Mouse (Mus musculus): ENCODE results near the gene 7530416G11Rik.

The 7530416G11Rik gene

DNA sequence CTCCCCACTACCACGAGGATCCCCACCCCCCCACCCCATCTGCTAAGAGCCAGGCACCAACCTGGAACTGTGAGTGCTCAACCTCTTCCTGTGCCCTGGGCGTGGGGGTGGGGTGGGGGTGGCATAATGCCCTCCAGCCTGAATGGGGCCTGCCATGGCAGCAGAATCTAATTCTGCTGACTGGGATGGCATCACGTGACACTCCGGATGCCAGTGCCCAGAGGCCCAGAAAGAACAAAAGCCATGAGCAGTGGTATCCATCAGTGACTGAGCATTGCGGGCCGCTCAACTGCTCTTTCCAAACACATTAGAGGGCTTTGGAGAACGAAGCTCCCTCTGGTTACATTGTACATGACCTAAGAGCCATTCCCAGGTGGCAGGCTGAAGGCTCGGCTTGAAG is at the start of gene 7530416G11Rik:
7530416G11Rik (minus strand) TSS at position 101 of the 400 bp plus-strand sequence.
- no peak for DNase-seq (ENCODE audit: low spot score)

DNA sequence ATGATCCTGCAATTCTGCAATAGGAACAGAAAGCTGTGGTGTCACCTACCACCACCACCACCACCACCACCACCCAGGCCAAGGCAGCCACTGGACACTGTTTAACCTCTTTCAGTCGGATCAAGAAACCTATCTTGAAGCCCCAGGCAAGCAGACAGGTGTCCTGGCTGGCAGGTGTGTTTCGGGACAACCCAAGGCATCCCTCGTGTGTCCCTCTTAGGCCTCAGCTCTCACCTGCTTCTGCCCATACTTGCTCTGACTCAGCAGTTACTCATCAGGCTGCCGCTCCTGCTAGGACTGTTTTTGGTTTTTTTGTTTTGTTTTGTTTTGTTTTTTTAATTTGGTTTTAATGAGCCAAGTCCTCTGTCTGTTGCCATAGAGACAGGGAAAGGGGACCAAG is 43.5 kb upstream of the 7530416G11Rik start:
- no peak for DNase-seq (ENCODE audit: low spot score)

DNA sequence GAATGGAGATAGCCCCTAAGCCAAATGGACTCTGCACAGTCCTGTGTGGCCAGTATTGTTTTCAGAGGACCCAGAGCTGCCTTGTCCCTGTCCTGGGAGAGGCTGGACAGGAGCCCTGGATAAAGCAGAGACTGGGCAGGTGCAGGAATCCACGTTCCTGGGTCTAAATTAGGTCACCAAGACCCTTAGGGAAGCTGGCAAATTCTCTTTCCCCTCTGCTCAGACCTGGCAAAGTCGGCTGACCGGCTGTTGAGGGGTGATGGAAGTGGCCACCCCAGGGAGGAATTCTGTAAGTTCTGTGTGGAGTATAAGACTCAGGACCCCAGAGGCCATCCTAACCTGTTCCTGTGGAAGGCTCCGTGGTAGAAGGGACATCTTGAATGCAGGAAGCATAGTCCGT is 42.3 kb upstream of the 7530416G11Rik start:
- no peak for DNase-seq (ENCODE audit: low spot score)

DNA sequence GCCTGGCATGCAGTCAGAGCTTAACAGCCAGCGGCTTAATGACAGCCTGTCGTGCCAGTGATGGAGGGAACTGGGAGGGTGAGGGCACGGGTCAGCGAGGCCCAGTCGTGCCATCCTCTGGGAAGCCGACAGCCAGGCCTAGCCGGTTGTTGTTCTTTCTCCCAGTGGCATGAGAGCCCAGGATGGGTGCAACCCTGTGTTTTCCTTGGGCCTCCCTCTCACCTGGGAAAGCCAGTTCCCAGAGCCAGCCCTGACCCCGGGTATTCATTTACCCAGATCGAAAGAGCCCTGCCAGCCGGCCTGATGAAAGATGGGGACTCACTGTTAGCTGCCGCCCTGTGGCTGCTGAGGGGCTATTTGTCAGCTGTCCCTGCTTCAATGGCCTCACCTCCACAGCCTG is 35.1 kb upstream of the 7530416G11Rik start:
- DNase-seq (ENCODE audit: low spot score): no peak

DNA sequence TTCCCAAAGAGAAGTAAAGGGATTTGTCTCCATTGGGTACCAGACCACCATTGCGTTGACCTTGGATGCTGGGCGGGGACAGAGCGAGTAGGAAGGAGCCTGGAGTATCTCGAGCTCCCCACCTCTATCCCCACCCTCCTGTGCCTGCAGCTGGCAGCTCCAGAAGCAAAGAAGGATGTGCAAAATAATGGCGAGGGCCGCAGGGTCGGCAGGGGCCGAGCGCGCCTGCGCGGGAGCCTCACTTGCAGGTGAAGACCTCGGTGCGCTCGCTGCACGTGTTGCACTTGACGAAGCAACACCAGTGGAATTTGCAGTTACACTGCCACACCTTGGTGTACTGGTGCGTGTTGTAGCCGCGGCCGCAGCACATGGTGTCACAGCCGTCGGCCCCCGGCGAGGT is 34.1 kb upstream of the 7530416G11Rik start:
- no peak for DNase-seq (ENCODE audit: low spot score)

DNA sequence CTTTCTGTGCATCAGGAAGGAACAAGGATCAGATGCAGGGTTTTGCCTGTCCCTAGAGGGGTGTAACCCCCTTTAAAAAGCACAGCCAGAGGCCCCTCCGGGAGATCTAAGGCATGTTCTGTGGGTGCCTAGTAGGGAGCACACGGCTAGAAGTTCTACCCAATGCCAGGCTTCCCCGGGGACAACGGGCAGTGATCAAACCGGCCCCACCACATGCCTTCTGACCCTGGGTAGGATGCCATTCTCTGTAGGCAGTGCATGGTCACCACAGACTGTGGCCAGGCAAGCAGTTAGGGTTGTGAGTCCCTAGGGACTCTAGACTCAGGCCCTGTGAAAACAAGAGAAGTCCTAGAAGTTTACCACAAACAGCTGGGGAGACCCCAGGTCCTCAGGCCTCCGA is 31.6 kb upstream of the 7530416G11Rik start:
- DNase-seq (ENCODE audit: low spot score): no peak

DNA sequence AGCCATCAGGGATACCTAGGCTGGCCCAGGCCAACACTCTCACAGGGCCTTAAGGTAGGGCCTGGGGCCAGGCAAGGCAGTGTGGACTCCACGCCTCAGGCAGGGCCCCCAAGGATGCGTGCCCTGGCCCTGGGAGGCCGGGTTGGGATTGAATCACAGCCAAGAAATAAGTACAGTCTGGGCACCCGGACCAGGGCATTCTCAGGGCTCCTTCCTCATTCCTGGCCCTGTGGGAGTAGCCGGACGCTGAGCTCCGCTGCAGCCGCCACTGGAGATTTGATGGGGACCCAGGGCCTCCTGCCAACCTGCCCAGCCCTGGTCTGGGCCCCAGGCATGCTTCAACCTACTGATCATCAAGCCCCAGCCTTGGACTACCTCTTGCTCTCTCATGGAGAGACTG is 31.2 kb upstream of the 7530416G11Rik start:
- DNase-seq (ENCODE audit: low spot score): peak; percentile 48

DNA sequence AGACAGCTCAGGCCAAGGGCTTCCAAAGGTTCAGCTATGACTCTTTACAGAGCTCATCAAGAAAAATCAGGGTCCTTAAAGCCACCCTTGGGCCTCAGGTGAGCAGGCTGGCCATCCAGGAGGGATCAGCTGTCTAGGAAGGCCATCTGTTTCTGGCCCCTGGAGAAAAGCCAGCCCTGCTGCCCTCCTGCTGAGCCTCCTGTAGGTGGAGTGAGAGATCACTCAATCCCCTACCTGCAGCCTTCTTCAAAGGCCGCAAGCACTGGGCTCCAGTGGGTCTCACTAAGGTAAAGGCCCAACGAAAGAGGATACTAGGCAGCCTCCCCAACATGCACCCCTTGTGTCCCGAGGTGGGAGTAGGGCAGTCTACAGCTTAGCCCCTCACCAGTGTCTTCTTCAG is 29.0 kb upstream of the 7530416G11Rik start:
- no peak for DNase-seq (ENCODE audit: low spot score)

DNA sequence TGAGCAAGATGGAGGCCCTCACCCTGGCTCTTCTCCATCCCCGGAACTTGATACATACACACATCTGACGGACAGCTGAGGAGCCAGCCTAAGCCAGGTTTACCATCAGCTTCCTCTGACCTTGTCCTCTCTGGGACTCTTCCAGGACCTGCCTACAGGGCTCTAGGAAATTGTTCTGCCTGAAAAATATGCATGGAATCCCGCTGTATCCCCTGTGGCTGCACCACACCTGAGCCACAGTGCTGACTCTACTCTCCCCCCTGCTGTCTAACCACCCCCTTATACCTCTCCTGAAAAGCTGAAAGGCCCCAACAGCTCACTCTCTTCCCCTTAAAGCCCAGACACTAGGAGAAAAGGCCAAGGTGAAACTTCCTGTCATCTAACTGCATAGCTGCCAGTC is 26.9 kb upstream of the 7530416G11Rik start:
- DNase-seq (ENCODE audit: low spot score): no peak

DNA sequence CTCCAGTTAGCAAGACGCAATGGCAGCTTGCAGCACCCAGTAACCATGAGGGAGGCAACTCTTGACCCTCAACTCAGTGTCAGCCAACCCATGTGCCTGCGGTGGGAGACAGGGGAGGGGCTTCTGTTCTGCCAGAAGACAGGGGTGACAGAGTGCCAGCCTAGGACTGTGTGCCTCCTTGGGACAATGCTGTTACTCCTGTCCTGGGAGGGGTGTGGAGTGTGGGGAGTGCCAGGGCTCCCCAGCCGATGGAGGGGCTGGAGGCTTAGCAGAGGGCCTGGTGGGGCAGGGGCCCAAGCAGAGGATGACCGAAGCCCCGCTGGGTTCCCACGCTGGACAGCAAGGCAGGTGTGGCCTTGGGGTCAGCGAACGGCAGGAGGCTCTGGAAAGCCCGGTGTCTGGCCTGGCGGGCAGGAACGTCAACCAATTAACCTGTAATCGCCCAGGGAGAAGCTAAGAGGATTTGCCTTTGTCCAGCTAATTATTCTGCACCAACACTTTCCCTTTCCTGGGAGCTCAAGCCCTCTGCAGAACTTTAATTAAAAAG is 21.4 kb upstream of the 7530416G11Rik start:
- DNase-seq (ENCODE audit: low spot score): no peak

DNA sequence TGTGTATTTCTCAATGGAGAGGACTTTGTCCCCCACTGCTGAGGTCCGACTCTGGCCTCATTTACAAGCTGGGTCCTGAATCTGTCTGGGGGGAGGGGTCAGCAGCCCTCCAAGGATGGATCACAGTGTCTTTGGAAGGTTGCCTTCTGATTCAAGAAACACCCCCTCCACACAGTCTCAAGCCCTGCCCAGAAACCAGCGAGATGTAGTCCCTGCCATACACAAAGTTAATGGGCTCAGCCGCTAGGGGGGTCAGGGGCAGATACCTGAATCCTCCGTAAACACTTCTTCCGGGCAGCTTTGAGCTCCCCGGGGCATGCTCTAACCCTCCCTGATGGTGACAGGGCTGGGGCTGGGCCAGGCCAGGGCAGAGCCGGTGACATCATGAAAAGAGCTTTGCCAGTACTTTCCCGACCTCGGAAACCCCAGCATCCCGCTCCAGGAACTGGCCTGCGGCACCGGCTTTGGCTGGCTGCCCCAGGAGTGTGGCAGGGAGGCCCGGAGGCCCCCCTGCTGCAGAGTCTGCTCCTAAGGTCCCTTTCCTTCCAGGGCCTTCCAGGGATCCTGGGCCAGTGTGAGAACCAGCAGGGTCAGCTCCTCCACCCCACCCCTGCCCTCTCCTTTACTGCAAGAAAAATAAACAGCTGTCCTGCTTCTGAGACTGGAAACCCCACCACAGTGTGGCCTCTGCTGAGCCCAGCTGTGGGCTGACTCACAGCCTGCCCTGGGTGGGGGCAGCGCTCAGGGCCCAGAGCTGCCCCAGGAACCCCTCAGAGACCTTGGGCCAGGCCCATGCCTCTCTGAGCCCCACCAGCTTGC is 20.4 kb upstream of the 7530416G11Rik start:
- peak; percentile 56 for DNase-seq (ENCODE audit: low spot score)

DNA sequence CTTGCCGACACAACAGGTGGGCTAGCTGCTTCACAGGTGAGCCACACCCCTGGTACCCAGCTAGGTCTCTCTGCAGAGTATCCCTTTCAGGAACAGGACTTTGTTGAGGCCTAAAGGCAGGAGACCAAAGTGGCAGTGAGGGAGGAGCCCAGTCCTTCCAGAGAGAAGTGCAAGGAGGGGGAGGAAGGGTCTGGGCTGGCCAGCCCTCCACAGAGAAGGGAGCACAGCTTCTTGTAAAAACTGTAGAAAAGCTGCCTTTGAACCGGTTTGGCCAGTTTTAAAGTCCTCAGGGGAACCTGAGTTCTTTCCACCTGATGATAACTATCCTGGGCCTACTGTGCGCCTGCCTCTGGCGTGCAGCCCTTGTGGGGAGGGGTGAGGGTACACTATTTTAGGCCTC is 16.4 kb upstream of the 7530416G11Rik start:
- DNase-seq (ENCODE audit: low spot score): no peak

DNA sequence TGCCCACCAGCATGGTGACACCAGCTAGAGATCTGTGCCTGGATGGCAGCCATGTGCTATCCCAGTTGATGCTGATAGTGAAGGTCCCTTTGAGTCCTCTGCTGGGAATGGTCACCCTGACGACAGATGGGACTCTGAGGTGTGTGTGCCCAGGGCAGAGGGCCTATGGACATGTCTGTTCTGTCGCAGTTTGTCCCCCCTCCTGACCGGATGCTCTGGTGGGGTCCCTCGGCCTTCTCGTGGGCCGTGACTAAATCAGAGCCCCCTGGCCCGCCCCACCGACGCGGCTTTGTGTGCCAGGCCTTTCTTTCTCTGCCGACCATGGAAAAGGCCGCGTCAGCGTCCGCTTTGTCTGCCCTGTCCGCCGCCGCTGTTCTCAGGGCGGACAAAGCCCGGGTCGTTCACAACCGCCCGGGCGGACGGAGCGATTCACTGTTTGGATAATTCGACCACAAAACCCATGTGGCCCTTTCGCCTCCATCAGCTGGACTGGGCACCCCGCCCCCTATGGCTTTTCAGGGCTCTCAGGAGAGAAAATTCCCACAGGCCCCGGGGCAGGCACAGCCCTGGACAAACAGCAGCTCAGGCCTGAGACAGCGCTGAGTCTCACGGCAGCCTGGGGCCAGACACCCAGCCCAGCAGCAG is 4.5 kb upstream of the 7530416G11Rik start:
- no peak for DNase-seq (ENCODE audit: low spot score)

DNA sequence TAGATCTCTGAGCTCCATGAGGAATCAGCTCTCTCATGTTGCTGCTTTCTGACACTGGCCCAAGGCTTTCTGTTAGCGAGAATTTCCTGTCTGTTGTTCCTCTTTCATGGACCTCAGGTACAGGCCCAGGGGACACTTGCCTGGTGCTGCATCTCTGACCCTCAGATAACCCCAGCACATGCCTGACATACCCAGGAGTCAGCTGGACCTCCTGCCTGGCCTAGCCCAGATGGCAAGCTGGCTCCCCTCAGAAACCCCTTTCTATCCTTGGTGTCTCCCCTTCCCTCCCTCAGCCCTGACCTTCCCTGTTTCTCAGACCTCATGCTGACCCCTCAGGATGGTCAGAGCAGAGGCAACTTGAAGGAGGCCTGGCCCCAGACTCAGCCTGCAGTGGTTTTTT is 3.7 kb upstream of the 7530416G11Rik start:
- DNase-seq (ENCODE audit: low spot score): no peak

DNA sequence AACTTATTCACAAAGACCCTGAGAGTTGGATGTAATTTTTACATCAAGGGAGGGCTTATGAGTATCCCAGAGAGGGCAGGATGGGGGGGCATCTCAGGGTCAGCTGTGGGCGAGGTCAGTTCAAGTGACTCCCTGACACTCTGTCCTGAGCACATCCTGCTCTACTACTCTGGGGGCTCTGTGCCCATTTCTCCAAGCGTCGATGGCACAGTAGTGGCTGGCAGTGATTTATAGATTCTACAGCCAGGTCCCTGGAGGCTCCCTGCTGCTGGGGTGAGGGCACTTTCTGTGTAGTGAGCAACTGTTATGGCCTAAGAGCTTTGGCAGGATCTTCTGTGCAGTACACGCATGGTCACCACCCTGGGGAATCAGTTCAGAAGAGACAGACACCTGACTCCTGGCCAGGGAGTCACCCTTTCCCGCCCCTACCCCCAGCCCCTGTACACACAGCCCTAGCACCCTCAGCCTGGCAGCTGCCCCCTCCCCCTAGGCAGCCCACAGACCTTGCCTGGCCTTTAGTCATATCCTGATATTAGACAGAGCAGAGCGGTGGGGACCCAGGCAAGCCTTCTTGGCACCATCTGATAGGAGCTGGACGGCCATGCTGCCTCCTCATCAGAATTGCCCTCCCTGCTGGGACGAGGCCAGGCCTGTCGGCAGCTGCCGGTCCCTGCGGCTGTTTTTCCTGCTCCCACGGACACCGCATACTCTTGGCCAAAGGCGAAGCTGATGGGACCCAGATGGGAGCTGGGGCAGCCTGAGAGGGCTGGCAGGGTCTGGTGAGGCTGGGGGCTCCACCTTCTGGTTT is 2.3 kb upstream of the 7530416G11Rik start:
- peak; percentile 32 for DNase-seq (ENCODE audit: low spot score)

DNA sequence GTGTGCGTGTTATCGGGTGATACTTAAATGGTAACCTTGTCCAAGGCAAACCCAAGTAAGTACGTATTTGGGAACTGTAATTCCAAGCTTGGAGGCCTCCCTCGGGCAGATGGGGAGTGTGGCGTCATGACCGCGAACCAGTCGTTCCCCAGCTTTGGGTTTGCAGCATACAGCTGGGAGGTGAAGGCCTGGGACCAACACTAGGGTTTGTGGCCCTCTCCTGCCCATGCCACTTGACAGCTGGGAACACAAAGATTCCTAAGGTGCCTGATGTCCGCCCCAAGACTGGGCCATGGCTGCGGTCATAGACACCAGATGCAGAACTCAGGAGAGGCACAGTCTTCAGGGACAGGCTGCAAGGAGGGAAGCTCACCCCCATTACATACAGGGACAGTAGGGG is 2.8 kb downstream of the 7530416G11Rik start:
- no peak for DNase-seq (ENCODE audit: low spot score)

DNA sequence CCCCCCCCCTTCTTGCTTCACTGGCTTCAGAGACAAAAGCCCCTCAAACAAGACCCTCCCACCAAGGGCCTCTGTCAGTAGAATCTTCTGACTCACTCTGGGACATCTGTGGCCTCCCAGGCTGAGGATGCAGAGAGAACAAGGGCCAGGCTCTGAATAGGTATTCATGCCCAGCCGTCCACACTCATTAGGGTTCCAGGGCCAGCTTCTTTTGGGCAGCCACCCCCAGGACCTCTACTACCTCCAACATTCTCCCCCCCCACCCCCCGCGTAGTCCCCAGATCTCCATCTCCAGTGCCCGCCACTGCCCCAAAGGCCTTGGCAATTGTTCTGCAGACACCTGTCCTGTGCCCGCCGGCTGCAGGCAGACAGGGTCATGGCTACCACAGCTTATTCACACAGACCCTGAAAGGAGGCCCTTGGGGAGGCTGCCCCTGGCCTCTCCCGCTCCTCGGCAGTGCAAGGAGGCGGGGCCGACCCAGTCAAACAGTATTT is 5.0 kb downstream of the 7530416G11Rik start:
- no peak for DNase-seq (ENCODE audit: low spot score)

DNA sequence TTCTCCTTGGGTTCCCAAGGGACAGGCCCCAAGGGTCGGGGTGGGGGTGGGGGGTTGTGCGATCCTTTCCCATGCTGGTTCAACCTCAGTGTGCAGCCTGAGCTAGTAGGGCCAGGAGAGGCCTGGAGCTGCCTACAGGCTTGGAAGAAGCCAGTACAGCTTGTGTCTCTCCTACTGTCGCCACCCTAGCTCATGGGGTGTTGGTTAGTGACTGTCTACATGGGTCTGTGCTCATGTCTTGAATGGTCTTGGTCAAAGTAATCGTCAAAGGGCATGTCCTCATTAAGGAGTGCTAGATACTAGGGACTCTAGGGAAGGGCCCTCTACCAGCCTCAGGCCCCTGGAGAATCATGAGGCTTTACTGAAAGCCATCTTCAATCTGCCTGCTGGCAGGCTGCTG is 5.5 kb downstream of the 7530416G11Rik start:
- no peak for DNase-seq (ENCODE audit: low spot score)

DNA sequence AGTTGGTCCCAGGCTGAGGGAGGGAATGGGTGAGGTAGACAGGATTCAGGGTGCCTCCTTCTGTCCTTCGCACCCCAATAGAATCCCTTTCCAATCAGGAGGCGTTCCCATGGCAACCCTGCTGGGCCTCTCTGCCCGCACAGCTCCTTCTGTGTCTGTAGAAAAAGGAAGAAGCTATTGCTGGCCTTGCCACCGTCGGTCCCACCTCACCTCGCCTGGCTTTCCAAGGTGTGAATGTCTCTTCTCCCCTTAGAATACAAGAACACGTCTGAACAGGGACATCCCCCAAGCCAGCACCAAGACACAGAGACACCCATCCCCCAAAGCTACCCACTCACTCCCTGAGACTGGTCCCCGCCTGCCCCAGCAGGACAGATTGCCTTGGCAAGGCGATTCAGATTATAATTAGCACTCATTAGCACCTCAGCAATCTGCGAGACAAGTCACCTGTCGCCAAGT is 8.8 kb downstream of the 7530416G11Rik start:
- DNase-seq (ENCODE audit: low spot score): no peak

DNA sequence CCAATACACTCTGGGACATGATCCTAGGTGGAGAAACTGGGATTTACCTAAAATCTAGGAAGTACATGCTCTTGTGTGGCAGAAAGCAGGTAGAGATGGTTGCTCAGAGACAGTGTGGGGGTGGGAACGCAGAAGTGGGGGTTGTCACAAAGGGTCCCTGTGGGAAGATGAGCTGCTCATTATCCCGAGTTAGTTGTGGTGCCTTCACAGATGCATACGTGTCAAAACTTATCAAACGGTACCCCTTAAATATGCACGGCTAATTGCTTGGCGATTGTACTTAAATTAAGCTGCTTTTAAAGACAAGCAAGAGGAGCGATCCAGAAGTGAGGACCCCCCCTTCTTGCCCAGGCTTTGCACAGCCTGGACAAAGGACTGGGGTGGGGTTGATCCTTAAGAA is 13.3 kb downstream of the 7530416G11Rik start:
- no peak for DNase-seq (ENCODE audit: low spot score)

DNA sequence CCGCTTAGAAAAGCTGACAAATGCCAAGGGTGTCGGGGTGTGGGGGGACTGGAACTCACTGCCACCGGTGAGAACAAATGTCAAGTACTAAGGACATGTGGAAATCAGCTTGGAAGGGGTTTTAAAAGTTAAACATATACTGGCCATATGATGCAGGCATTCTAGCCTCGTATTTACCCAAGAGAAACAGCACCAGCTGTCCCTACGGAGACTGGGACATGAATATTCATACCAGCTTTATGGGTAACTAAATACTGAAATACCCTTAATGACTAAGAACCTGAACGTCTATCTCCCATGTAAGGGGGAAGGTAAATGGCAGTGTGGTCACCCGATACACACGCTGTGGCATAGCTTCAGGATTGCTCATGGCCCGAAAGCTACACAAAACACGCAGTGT is 14.1 kb downstream of the 7530416G11Rik start:
- DNase-seq (ENCODE audit: low spot score): no peak

DNA sequence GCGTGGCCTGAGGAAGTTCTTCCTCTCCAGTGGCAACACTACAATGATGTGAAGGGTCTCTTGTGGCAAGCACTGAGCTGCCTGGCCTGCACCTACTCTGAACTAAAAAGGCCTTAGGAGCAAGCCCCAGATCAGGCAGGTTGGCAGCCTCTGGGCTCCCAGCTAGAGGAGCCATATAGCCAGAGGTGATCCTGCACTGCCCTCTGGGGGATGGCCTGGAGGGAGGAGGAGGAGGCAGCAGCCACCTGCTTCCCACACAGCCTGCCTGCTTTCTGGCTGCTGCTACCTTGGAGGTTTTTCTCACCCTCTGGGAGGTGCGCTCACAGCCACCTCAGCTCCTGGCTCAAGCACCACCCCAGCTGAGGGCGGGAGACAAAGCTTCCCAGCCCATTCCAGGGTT is 22.4 kb downstream of the 7530416G11Rik start:
- peak; percentile 65 for DNase-seq (ENCODE audit: low spot score)

All from lung, postnatal 25 days (tissue).